Mouse (Mus musculus): Measurements from ENCODE around the gene Elf2. TPM values are rescaled to one million over a fixed set of nuclear protein-coding genes. Genes with fewer than 3 reads are reported as not detected.

Gene Elf2
- polyA plus RNA-seq, 1 experiment from 2014 or later, result 38.7 TPM

Other genes starting within 250 kb of the Elf2 start
- 3.9 to 14.9 TPM (median 7.7 TPM) in 3 replicates for gene Noct, start 116.2 kb downstream of the Elf2 start, polyA plus RNA-seq (2018)
- not detected in 3 replicates for gene Mgarp, start 56.1 kb upstream of the Elf2 start, polyA plus RNA-seq (2018)
- gene Ndufc1, start 68.3 kb upstream of the Elf2 start, polyA plus RNA-seq (2018), result 52.1 to 187 TPM (median 175 TPM) in 3 replicates
- 23.7 to 44.8 TPM (median 39.3 TPM) in 3 replicates for gene Naa15, start 74.5 kb upstream of the Elf2 start, polyA plus RNA-seq (2018)
- 7.2 to 11.2 TPM (median 8.8 TPM) in 3 replicates for gene Rab33b, start 143.3 kb upstream of the Elf2 start, polyA plus RNA-seq (2018)
- gene Setd7, start 220.2 kb upstream of the Elf2 start, polyA plus RNA-seq (2018), result 11.1 to 27.1 TPM (median 17.9 TPM) in 3 replicates

Measured in macrophage (primary cell).